Mouse (Mus musculus) kidney, adult 2 months (tissue): ENCODE measurements at regions not wholly inside any gene's neighbourhood (a gene's known extent, or its start where the extent isn't known, plus 50 kb on each side); places are given as distances from the start of the nearest gene placed in this dataset.

Experiments used
- CTCF ChIP-seq: fragments of 200-500 bp; conservative IDR thresholded peaks from 2 replicates; pipeline ENCODE4 v1.5.1; 2011; ENCODE audit warnings: low read depth, mild to moderate bottlenecking, control low read depth, low read length, moderate library complexity, mixed read lengths; ENCODE audit not compliant: insufficient read depth, insufficient read length
- POLR2A ChIP-seq: fragments of 200-500 bp; IDR thresholded peaks from one replicate; pipeline ENCODE4 v1.6.1; 2011; ENCODE audit warnings: low read depth, low read length, control low read depth

DNA sequence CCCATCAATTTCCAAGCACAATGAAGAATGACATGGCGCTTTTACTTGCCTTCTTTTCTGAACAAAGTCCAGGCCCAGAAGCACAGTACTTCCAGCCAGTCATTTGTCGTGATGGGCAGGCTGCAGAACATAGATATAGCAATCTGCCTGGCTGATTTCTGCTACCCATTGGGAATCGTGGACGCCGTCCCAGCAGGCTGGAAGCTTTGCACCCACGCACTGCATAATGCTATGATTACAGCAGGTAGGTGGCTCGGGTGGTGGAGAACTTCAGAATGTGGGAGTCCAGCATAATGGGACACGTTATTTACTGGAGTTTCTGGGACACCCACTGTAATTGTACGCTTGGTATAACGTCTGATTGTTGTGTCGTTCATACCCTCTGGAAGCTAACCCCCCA is 116.2 kb upstream of the Meis2 start:
- TF ChIP-seq CTCF (no peak), POLR2A (no peak)
